Mouse (Mus musculus): ENCODE results near the gene Tarm1.

The Tarm1 gene

GRCm38 (mm10) chr7:3440526-3440925 is 61.9 kb downstream of the Tarm1 start:
- DNase-seq: no peak

GRCm38 (mm10) chr7:3439984-3440383 is 62.4 kb downstream of the Tarm1 start:
- no peak for DNase-seq

- no peak for DNase-seq
Observed at GRCm38 (mm10) chr7:3437941-3438340, 64.5 kb downstream of the Tarm1 start.
